Mouse (Mus musculus) C2C12 (cell line): Measurements from ENCODE around the gene Runx1. TPM values are rescaled to one million over a fixed set of nuclear protein-coding genes. Genes with fewer than 3 reads are reported as not detected.

Experiments
- H3K27me3 ChIP-seq: one replicate; pipeline ENCODE4 v1.6.1; 2011; ENCODE audit not compliant: control insufficient read depth, insufficient read depth, insufficient read length
- H3K36me3 ChIP-seq: one replicate; pipeline ENCODE4 v1.6.1; 2011; ENCODE audit not compliant: control insufficient read depth, insufficient read depth
- H3K4me3 ChIP-seq: one replicate; pipeline ENCODE4 v1.5.1; 2011; ENCODE audit warnings: mild to moderate bottlenecking, control low read depth; ENCODE audit not compliant: poor library complexity, insufficient read depth, severe bottlenecking
- H3K79me2 ChIP-seq: one replicate; pipeline ENCODE4 v1.6.1; 2011; ENCODE audit not compliant: control insufficient read depth, insufficient read depth
- H3K79me3 ChIP-seq: one replicate; pipeline ENCODE4 v1.6.1; 2011; ENCODE audit warnings: low read depth, control low read depth
- H3ac ChIP-seq: one replicate; pipeline ENCODE3; 2011; ENCODE audit warnings: low read depth; ENCODE audit not compliant: control insufficient read depth, insufficient read length
- CEBPB ChIP-seq: IDR thresholded peaks from one replicate; pipeline ENCODE4 v1.6.1; 2011; ENCODE audit warnings: low read depth, mild to moderate bottlenecking, control low read depth, moderate library complexity
- CTCF ChIP-seq: IDR thresholded peaks from one replicate; pipeline ENCODE4 v1.5.1; 2011; ENCODE audit not compliant: control insufficient read depth, insufficient read depth, insufficient read length
- FOSL1 ChIP-seq: IDR thresholded peaks from one replicate; pipeline ENCODE4 v1.8.0; 2011; ENCODE audit warnings: mild to moderate bottlenecking, low read length; ENCODE audit not compliant: poor library complexity, insufficient read depth, severe bottlenecking
- MAX ChIP-seq: IDR thresholded peaks from one replicate; pipeline ENCODE4 v1.6.1; 2011; ENCODE audit warnings: mild to moderate bottlenecking, control low read depth
- MYOD1 ChIP-seq: IDR thresholded peaks from one replicate; pipeline ENCODE4 v1.6.1; 2011; ENCODE audit warnings: low read depth; ENCODE audit not compliant: control insufficient read depth, insufficient read length
- MYOG ChIP-seq: IDR thresholded peaks from one replicate; pipeline ENCODE4 v1.6.1; 2011; ENCODE audit not compliant: control insufficient read depth, insufficient read length; ENCODE audit errors: extremely low read depth
- USF1 ChIP-seq: IDR thresholded peaks from one replicate; pipeline ENCODE4 v1.6.1; 2011; ENCODE audit warnings: low read depth, mild to moderate bottlenecking, control low read depth, moderate library complexity
- polyA plus RNA-seq: library from polyadenylated mRNA; unstranded; fragments of >200 nt; fragmentation: generic; extraction: Trizol; gene quantifications from one replicate; pipeline ENCODE4 v1.2.1, GENCODE M21; 2012; ENCODE audit warnings: missing spikeins

Runx1 gene
- polyA plus RNA-seq, 1 experiment = 28.8 TPM

DNA sequence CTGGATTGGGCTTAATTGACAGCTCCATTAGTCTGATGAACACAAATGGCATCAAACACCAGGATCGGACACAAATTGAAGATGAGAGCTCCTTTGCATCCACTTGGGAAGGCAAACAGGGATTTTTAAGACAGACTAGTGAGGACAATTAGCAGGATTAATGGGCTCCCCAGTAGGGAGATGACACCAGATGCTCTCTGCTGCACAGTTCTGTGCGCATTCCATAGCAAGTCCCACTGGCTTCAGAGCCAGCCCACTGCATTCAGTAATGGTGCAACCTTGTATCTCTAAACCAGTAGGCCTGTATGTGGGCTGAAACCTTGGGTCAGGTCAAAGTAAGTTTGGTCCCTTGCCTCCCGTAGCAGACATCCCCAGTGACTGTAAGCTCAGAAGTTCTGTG is 80.7 kb downstream of the Runx1 start:
- Histone ChIP-seq H3K79me2 (peaks cover 43% of the 10 kb centered on the region), H3K79me3 (peaks cover 22% of the 10 kb centered on the region), H3K4me3 (no peak overlapping the region), H3ac (no peak overlapping the region), H3K36me3 (peaks cover 12% of the 10 kb centered on the region), H3K27me3 (no peaks in the 10 kb centered on the region)
- TF ChIP-seq MAX (no peak), FOSL1 (no peak), CEBPB (no peak), USF1 (no peak), MYOG (no peak), MYOD1 (no peak), CTCF (no peak)

- Histone ChIP-seq H3K79me2 (peaks cover 40% of the 10 kb centered on the region), H3ac (no peak overlapping the region), H3K79me3 (peaks cover 18% of the 10 kb centered on the region), H3K4me3 (no peak overlapping the region), H3K27me3 (no peaks in the 10 kb centered on the region), H3K36me3 (peaks cover 10% of the 10 kb centered on the region)
- TF ChIP-seq MAX (no peak), MYOG (no peak), CTCF (no peak), CEBPB (no peak), USF1 (no peak), FOSL1 (no peak), MYOD1 (no peak)
Measured at GRCm38 (mm10) chr16:92744172-92744777, 81.7 kb downstream of the Runx1 start.

- Histone ChIP-seq H3K79me2 (peaks cover 41% of the 10 kb centered on the region), H3K79me3 (peaks cover 21% of the 10 kb centered on the region), H3K36me3 (peaks cover 10% of the 10 kb centered on the region), H3ac (no peak overlapping the region), H3K27me3 (no peaks in the 10 kb centered on the region), H3K4me3 (no peak overlapping the region)
- TF ChIP-seq MAX (no peak), MYOG (no peak), FOSL1 (no peak), MYOD1 (no peak), CTCF (no peak), CEBPB (no peak), USF1 (no peak)
Measured at GRCm38 (mm10) chr16:92743755-92744154, 82.2 kb downstream of the Runx1 start.

GRCm38 (mm10) chr16:92741342-92741741 is 84.6 kb downstream of the Runx1 start:
- no peak overlapping the region for H3ac ChIP-seq
- no peak overlapping the region for H3K4me3 ChIP-seq
- H3K79me2 ChIP-seq = peaks cover 66% of the 10 kb centered on the region
- peaks cover 10% of the 10 kb centered on the region for H3K36me3 ChIP-seq
- H3K79me3 ChIP-seq = peaks cover 29% of the 10 kb centered on the region
- H3K27me3 ChIP-seq = no peaks in the 10 kb centered on the region
- TF ChIP-seq CEBPB (no peak), MAX (no peak), MYOD1 (no peak), CTCF (no peak), FOSL1 (no peak), MYOG (no peak), USF1 (no peak)

- no peak for TF ChIP-seq MYOG
- no peak for TF ChIP-seq CTCF
- no peak for TF ChIP-seq MYOD1
- no peak for TF ChIP-seq FOSL1
- TF ChIP-seq CEBPB = no peak
- no peak for TF ChIP-seq MAX
- H3K36me3 ChIP-seq = peaks cover 10% of the 10 kb centered on the region
Measured at GRCm38 (mm10) chr16:92740541-92740940, 85.4 kb downstream of the Runx1 start.

GRCm38 (mm10) chr16:92739997-92740396 is 86.0 kb downstream of the Runx1 start:
- H3ac ChIP-seq = no peak overlapping the region
- H3K4me3 ChIP-seq = no peak overlapping the region
- TF ChIP-seq CEBPB (no peak), MYOG (no peak), FOSL1 (no peak)
- H3K79me3 ChIP-seq = peaks cover 31% of the 10 kb centered on the region
- H3K79me2 ChIP-seq = peaks cover 71% of the 10 kb centered on the region
- H3K36me3 ChIP-seq = peaks cover 10% of the 10 kb centered on the region
- no peaks in the 10 kb centered on the region for H3K27me3 ChIP-seq

More at GRCm38 (mm10) chr16:92740541-92740940, 85.4 kb downstream of the Runx1 start:
- H3K4me3 ChIP-seq = no peak overlapping the region
- H3K27me3 ChIP-seq = no peaks in the 10 kb centered on the region
- H3ac ChIP-seq = no peak overlapping the region
- H3K79me2 ChIP-seq = peaks cover 71% of the 10 kb centered on the region
- peaks cover 33% of the 10 kb centered on the region for H3K79me3 ChIP-seq
